ENCODE assay signal across 32 mouse cellular contexts in the genomic region with DNA sequence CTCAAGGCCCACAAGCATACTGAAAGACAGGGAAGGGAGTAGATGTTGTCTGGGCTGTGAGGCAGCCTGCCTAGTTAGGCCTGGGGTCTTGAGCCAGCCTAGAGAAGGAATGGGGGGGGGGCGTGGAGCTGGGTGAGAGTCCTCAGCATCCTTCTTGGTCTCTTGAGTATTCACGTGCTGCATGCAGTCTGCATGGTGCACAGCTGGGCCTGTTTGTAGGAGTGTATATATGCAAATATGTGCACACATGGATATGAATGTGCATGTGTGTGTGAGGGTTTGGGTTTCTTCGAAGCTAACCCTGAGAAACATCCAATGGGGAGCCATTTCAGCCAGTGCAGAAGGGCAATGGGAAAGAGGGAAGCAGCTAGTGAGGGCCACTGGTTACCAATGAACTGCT. TPM values are rescaled to one million over a fixed set of nuclear protein-coding genes. Genes with fewer than 3 reads are reported as not detected.
A peak's percentile ranks its signal among the peaks of the same experiment; 100 is the strongest.
DNase-seq lines count a peak whose midpoint lies in the region; ATAC-seq and TF ChIP-seq lines count a peak whose summit lies in the region.
"Had no signal": no experiment of that assay in that cellular context is flagged by ENCODE, and none has a peak within 500 bp of the region (broad histone marks: within the 10 kb centered on the region; RNA-seq: fewer than 3 reads in every experiment).

No protein-coding gene starts in this region.

- H3K27me3 ChIP-seq in midbrain, embryonic 12.5 days = peaks cover 9% of the 10 kb centered on the region; the same call in 1 of the 2 replicates
- H3K27me3 ChIP-seq in midbrain, embryonic 10.5 days (ENCODE audit: low read depth, poor library complexity, severe bottlenecking) = peaks cover 18% of the 10 kb centered on the region
- H3K27me3 ChIP-seq in midbrain, embryonic 15.5 days (replicated peaks) = no peaks in the 10 kb centered on the region
- H3K27me3 ChIP-seq in midbrain, embryonic 16.5 days (ENCODE audit: control insufficient read depth, insufficient read depth, low read depth, low read length) = no peaks in the 10 kb centered on the region
- H3K27me3 ChIP-seq in CH12.LX (replicated peaks) = no peaks in the 10 kb centered on the region
- H3K27me3 ChIP-seq in splenic B cell, adult 2 months (ENCODE audit: control insufficient read depth, insufficient read depth, low read length, poor library complexity, severe bottlenecking) = no peaks in the 10 kb centered on the region
- H3K27me3 ChIP-seq: forebrain, embryonic 12.5 days; forebrain, embryonic 15.5 days had no signal

- TF ChIP-seq EP300 in CH12.LX (IDR thresholded peaks at IDR 0.05; ENCODE audit: low read length) = no peak

- no peak for TF ChIP-seq RAD21 in CH12.LX (IDR thresholded peaks at IDR 0.05; ENCODE audit: low read depth, low read length)

- no peak overlapping the region for H3K4me2 ChIP-seq in midbrain, embryonic 12.5 days (replicated peaks)
- no peak overlapping the region for H3K4me2 ChIP-seq in midbrain, embryonic 15.5 days
- no peak overlapping the region for H3K4me2 ChIP-seq in midbrain, embryonic 16.5 days (ENCODE audit: low read length)
- no peak overlapping the region for H3K4me2 ChIP-seq in CH12.LX (ENCODE audit: insufficient read depth, low read depth, poor library complexity, severe bottlenecking)
- H3K4me2 ChIP-seq: embryonic facial prominence, embryonic 12.5 days; embryonic facial prominence, embryonic 15.5 days; forebrain, embryonic 12.5 days; forebrain, embryonic 15.5 days; heart, embryonic 12.5 days; heart, embryonic 15.5 days; hindbrain, embryonic 14.5 days had no signal

- no peaks in the 10 kb centered on the region for H3K36me3 ChIP-seq in midbrain, embryonic 12.5 days
- no peaks in the 10 kb centered on the region for H3K36me3 ChIP-seq in midbrain, embryonic 10.5 days
- H3K36me3 ChIP-seq in midbrain, embryonic 15.5 days (replicated peaks) = no peaks in the 10 kb centered on the region
- H3K36me3 ChIP-seq in midbrain, embryonic 16.5 days (ENCODE audit: control insufficient read depth, insufficient read depth, low read length) = no peaks in the 10 kb centered on the region
- no peaks in the 10 kb centered on the region for H3K36me3 ChIP-seq in CH12.LX (replicated peaks in 1 of 2; ENCODE audit: control insufficient read depth in 1 of 2, insufficient read depth in 1 of 2, low read length in 1 of 2)
- H3K36me3 ChIP-seq in splenic B cell, adult 2 months (ENCODE audit: control insufficient read depth, insufficient read depth, low read length, poor library complexity, severe bottlenecking) = no peaks in the 10 kb centered on the region
- H3K36me3 ChIP-seq: embryonic facial prominence, embryonic 12.5 days; embryonic facial prominence, embryonic 15.5 days; forebrain, embryonic 12.5 days; forebrain, embryonic 15.5 days; G1E; heart, embryonic 12.5 days; heart, embryonic 15.5 days; hindbrain, embryonic 10.5 days had no signal

- no peak overlapping the region for H3K9ac ChIP-seq in midbrain, embryonic 12.5 days (replicated peaks)
- H3K9ac ChIP-seq in midbrain, embryonic 15.5 days = no peak overlapping the region
- H3K9ac ChIP-seq in midbrain, embryonic 16.5 days (ENCODE audit: low read depth, low read length) = no peak overlapping the region
- H3K9ac ChIP-seq in CH12.LX (ENCODE audit: insufficient read depth, low read depth) = no peak overlapping the region
- H3K9ac ChIP-seq: embryonic facial prominence, embryonic 15.5 days; forebrain, embryonic 12.5 days; forebrain, embryonic 15.5 days; heart, embryonic 12.5 days; heart, embryonic 15.5 days; hindbrain, embryonic 14.5 days had no signal

- 69% methylated on average over 3 of the region's 3 CpGs for WGBS in midbrain, embryonic 12.5 days
- WGBS in midbrain, embryonic 10.5 days = 79% methylated on average over 3 of the region's 3 CpGs
- 76% methylated on average over 3 of the region's 3 CpGs for WGBS in midbrain, embryonic 15.5 days
- 65% methylated on average over 3 of the region's 3 CpGs for WGBS in midbrain, embryonic 16.5 days

- in situ Hi-C loops in CH12.LX (cut with MboI; ENCODE audit: low pct_ligation_motif_present, low pct_unique_long_range_greater_than_20kb, low sequenced_read_pairs) = no loop called here

- no peak for ATAC-seq in midbrain, embryonic 12.5 days (ENCODE audit: low FRiP score, low read depth)
- ATAC-seq in midbrain, embryonic 15.5 days (replicated peaks) = no peak
- ATAC-seq in midbrain, embryonic 16.5 days = no peak
- ATAC-seq: forebrain, embryonic 15.5 days; Patski had no signal

- DNase-seq in midbrain, embryonic 10.5 days (ENCODE audit: low spot score) = no peak
- DNase-seq in CH12.LX (ENCODE audit: extremely low read depth) = no peak
- DNase-seq in splenic B cell, adult 2 months (ENCODE audit: low read depth, low spot score) = peak; percentile 15
- no peak for DNase-seq in urinary bladder, postnatal 10 days (ENCODE audit: low spot score)
- DNase-seq: adrenal gland, postnatal 10 days; adrenal gland, postnatal 36 days; cerebellum, adult 11 months; cerebellum, adult 2 months; cerebellum, adult 9-11 months; cerebellum, postnatal 25 days; gastrocnemius, postnatal 25 days; heart, adult 18-20 months; heart, postnatal 10 days; heart, postnatal 36 days had no signal

- H3K9me3 ChIP-seq in midbrain, embryonic 12.5 days = no peaks in the 10 kb centered on the region
- no peaks in the 10 kb centered on the region for H3K9me3 ChIP-seq in midbrain, embryonic 10.5 days (replicated peaks)
- H3K9me3 ChIP-seq in midbrain, embryonic 15.5 days = no peaks in the 10 kb centered on the region
- H3K9me3 ChIP-seq in midbrain, embryonic 16.5 days (replicated peaks; ENCODE audit: control insufficient read depth, low read length, poor library complexity, severe bottlenecking) = no peaks in the 10 kb centered on the region
- peaks cover 4% of the 10 kb centered on the region for H3K9me3 ChIP-seq in CH12.LX (replicated peaks; ENCODE audit: low read length)
- H3K9me3 ChIP-seq: embryonic facial prominence, embryonic 12.5 days; embryonic facial prominence, embryonic 15.5 days; forebrain, embryonic 12.5 days; forebrain, embryonic 15.5 days; G1E; heart, embryonic 12.5 days; heart, embryonic 15.5 days; hindbrain, embryonic 10.5 days had no signal

- H3K79me2 ChIP-seq in CH12.LX (replicated peaks; ENCODE audit: control insufficient read depth, extremely low read depth, insufficient read depth, poor library complexity, severe bottlenecking) = no peaks in the 10 kb centered on the region

- TF ChIP-seq POLR2A in CH12.LX (IDR thresholded peaks at IDR 0.05; ENCODE audit: low read depth, low read length) = no peak

- H3K4me1 ChIP-seq in midbrain, embryonic 12.5 days = 0 out of 2 replicates have a peak, but pooled peaks cover 4% of the 10 kb centered on the region
- H3K4me1 ChIP-seq in midbrain, embryonic 10.5 days = peaks cover 17% of the 10 kb centered on the region
- peaks cover 10% of the 10 kb centered on the region for H3K4me1 ChIP-seq in midbrain, embryonic 15.5 days
- peaks cover 7% of the 10 kb centered on the region; the same call in 1 of the 2 replicates for H3K4me1 ChIP-seq in midbrain, embryonic 16.5 days (ENCODE audit: control insufficient read depth, insufficient read depth, low read length)
- peaks cover 13 to 36% of the 10 kb centered on the region in 2 experiments for H3K4me1 ChIP-seq in CH12.LX (ENCODE audit: control insufficient read depth in 1 of 2, insufficient read depth in 2 of 2)
- H3K4me1 ChIP-seq: embryonic facial prominence, embryonic 12.5 days; embryonic facial prominence, embryonic 15.5 days; heart, embryonic 15.5 days had no signal

- no peak for TF ChIP-seq CTCF in CH12.LX (conservative IDR thresholded peaks at IDR 0.05 in 1 of 2, IDR thresholded peaks at IDR 0.05 in 1 of 2; ENCODE audit: low read depth in 2 of 2, low read length in 2 of 2)

- no peak overlapping the region for H3K4me3 ChIP-seq in midbrain, embryonic 12.5 days
- no peak overlapping the region for H3K4me3 ChIP-seq in midbrain, embryonic 10.5 days
- H3K4me3 ChIP-seq in midbrain, embryonic 15.5 days = no peak overlapping the region
- no peak overlapping the region for H3K4me3 ChIP-seq in midbrain, embryonic 16.5 days (ENCODE audit: low read depth, low read length)
- H3K4me3 ChIP-seq in CH12.LX (replicated peaks in 1 of 3; ENCODE audit: low read depth in 2 of 3, low read length in 2 of 3, poor library complexity in 1 of 3) = no peak overlapping the region
- H3K4me3 ChIP-seq: embryonic facial prominence, embryonic 12.5 days; embryonic facial prominence, embryonic 15.5 days; erythroblast, embryonic 14.5 days; forebrain, embryonic 12.5 days; forebrain, embryonic 15.5 days; heart, embryonic 12.5 days; heart, embryonic 15.5 days; hindbrain, embryonic 10.5 days had no signal

- dilution Hi-C loops in CH12.LX (cut with MboI; ENCODE audit: extremely low pct_ligation_motif_present, extremely low pct_unique_long_range_greater_than_20kb, low sequenced_read_pairs) = no loop called here

- H3K27ac ChIP-seq in midbrain, embryonic 12.5 days (replicated peaks) = 0 out of 2 replicates have a peak overlapping the region, but pooled peaks have one; percentile 35
- H3K27ac ChIP-seq in midbrain, embryonic 10.5 days (replicated peaks) = no peak overlapping the region
- H3K27ac ChIP-seq in midbrain, embryonic 15.5 days = peak overlapping the region; percentile 54; the same call in 1 of the 2 replicates
- no peak overlapping the region for H3K27ac ChIP-seq in midbrain, embryonic 16.5 days (ENCODE audit: low read length)
- no peak overlapping the region for H3K27ac ChIP-seq in CH12.LX (ENCODE audit: insufficient read depth, low read depth)
- H3K27ac ChIP-seq: embryonic facial prominence, embryonic 12.5 days; embryonic facial prominence, embryonic 15.5 days; forebrain, embryonic 12.5 days; forebrain, embryonic 15.5 days; heart, embryonic 15.5 days had no signal

RNA-seq across cellular contexts. Expression of gene Syndig1l, which starts 22.6 kb away (rescaled TPM):
- 0.82 and 1.5 TPM in 2 replicates for polyA plus RNA-seq in midbrain, embryonic 12.5 days (2016; fragmentation: Nextera tagmentation; extraction: Ambion mirVana)
- 0.10 and 0.15 TPM in 2 replicates for polyA plus RNA-seq in midbrain, embryonic 10.5 days (2016; fragmentation: Nextera tagmentation; extraction: Ambion mirVana)
- 12.9 and 14.5 TPM in 2 replicates for polyA plus RNA-seq in midbrain, embryonic 15.5 days (2015; fragmentation: Nextera tagmentation; extraction: Ambion mirVana)
- polyA plus RNA-seq in midbrain, embryonic 16.5 days (2015; fragmentation: Nextera tagmentation; extraction: Ambion mirVana) = 7.7 and 10.9 TPM in 2 replicates
- not detected in 2 replicates for total RNA-seq in CH12.LX (2012; rRNA removed)
- total RNA-seq in CH12.LX (2014; rRNA removed) = not detected in 2 replicates
- polyA plus RNA-seq in CH12.LX (2012; ENCODE audit: insufficient read length, low read depth) = 0.16 TPM in 1 of 2 replicates, not detected in the other
- total RNA-seq: adrenal gland, adult 18-20 months; adrenal gland, postnatal 36 days; common myeloid progenitor, adult 5-6 weeks; gastrocnemius, adult 8-10 months; gastrocnemius, postnatal 25 days; heart, postnatal 10 days; heart, postnatal 36 days had no signal
- polyA plus RNA-seq: G1E; heart, embryonic 12.5 days; heart, embryonic 15.5 days; Patski had no signal

RNA-seq across cellular contexts. Expression of gene Vrtn, which starts 35.2 kb away (rescaled TPM):
- not detected in 2 replicates for polyA plus RNA-seq in midbrain, embryonic 12.5 days (2016; fragmentation: Nextera tagmentation; extraction: Ambion mirVana)
- not detected in 2 replicates for polyA plus RNA-seq in midbrain, embryonic 10.5 days (2016; fragmentation: Nextera tagmentation; extraction: Ambion mirVana)
- polyA plus RNA-seq in midbrain, embryonic 15.5 days (2015; fragmentation: Nextera tagmentation; extraction: Ambion mirVana) = 0.09 TPM in 1 of 2 replicates, not detected in the other
- polyA plus RNA-seq in midbrain, embryonic 16.5 days (2015; fragmentation: Nextera tagmentation; extraction: Ambion mirVana) = 0.08 and 0.09 TPM in 2 replicates
- total RNA-seq in CH12.LX (2012; rRNA removed) = not detected in 2 replicates
- total RNA-seq in CH12.LX (2014; rRNA removed) = not detected in 2 replicates
- not detected in 2 replicates for polyA plus RNA-seq in CH12.LX (2012; ENCODE audit: insufficient read length, low read depth)
- total RNA-seq: adrenal gland, adult 18-20 months; adrenal gland, postnatal 10 days; adrenal gland, postnatal 36 days; common myeloid progenitor, adult 5-6 weeks; gastrocnemius, adult 8-10 months; gastrocnemius, postnatal 25 days; heart, adult 18-20 months; heart, postnatal 10 days; heart, postnatal 36 days had no signal
- polyA plus RNA-seq: cerebellum, adult 2 months; embryonic facial prominence, embryonic 12.5 days; erythroblast, embryonic 14.5 days; forebrain, embryonic 12.5 days; forebrain, embryonic 15.5 days; G1E; gonadal fat pad, adult 2 months; heart, embryonic 12.5 days; heart, embryonic 15.5 days; hindbrain, embryonic 10.5 days; hindbrain, embryonic 14.5 days; Patski had no signal

RNA-seq across cellular contexts. Expression of gene Abcd4, which starts 58.8 kb away (rescaled TPM):
- polyA plus RNA-seq in midbrain, embryonic 12.5 days (2016; fragmentation: Nextera tagmentation; extraction: Ambion mirVana) = 12.1 and 12.3 TPM in 2 replicates
- polyA plus RNA-seq in midbrain, embryonic 10.5 days (2016; fragmentation: Nextera tagmentation; extraction: Ambion mirVana) = 13.3 TPM in 2 replicates
- 13.5 and 15.6 TPM in 2 replicates for polyA plus RNA-seq in midbrain, embryonic 15.5 days (2015; fragmentation: Nextera tagmentation; extraction: Ambion mirVana)
- 13.9 and 14.5 TPM in 2 replicates for polyA plus RNA-seq in midbrain, embryonic 16.5 days (2015; fragmentation: Nextera tagmentation; extraction: Ambion mirVana)
- total RNA-seq in CH12.LX (2012; rRNA removed) (5.8 and 8.4 TPM in 2 replicates), CH12.LX (2014; rRNA removed) (4.3 and 4.7 TPM in 2 replicates)
- 10.2 and 11.1 TPM in 2 replicates for polyA plus RNA-seq in CH12.LX (2012; ENCODE audit: insufficient read length, low read depth)

Comparison
In these comparisons a context has a peak if more than half of its experiments do, and no peak if none do; other contexts are left out.
1. H3K27ac ChIP-seq: peak in midbrain, embryonic 12.5 days (single experiment) and midbrain, embryonic 15.5 days (single experiment); none in midbrain, embryonic 10.5 days (single experiment), midbrain, embryonic 16.5 days (single experiment) and CH12.LX (single experiment).